Comparison of ENCODE assay signal across 8 mouse cellular contexts in the genomic region with DNA sequence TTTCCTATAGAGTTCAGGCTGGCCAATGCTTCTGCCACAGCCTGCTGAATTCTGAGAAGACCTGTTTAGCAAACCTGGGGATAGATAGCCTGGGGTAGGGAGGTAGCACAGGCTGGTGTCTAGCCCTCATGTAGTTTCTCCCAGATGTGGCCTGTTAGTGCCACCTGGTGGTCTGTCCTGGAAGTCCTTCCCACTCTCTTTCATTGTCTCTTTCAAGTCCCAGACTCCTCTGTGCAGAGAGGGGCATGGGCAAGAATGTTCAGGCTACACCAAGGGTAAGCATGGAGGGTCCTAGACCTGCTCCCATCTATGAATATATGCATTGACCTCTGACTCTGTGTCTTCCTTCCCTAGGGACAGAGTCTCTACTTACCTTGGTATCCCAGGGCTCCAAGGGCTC. TPM values are rescaled to one million over a fixed set of nuclear protein-coding genes. Genes with fewer than 3 reads are reported as not detected.
DNase-seq lines count a peak whose midpoint lies in the region; ATAC-seq and TF ChIP-seq lines count a peak whose summit lies in the region.

No protein-coding gene starts in this region.

- H3K4me3 ChIP-seq in kidney, embryonic 15.5 days (replicated peaks): no peak overlapping the region
- no peak overlapping the region for H3K4me3 ChIP-seq in liver, adult 2 months (ENCODE audit: insufficient read depth, low read depth, low read length)

- H3K79me2 ChIP-seq in liver, adult 2 months (ENCODE audit: control insufficient read depth, insufficient read depth, low read length): no peaks in the 10 kb centered on the region

- H3K9me3 ChIP-seq in kidney, embryonic 15.5 days (replicated peaks): no peaks in the 10 kb centered on the region

- H3K9ac ChIP-seq in kidney, embryonic 15.5 days: no peak overlapping the region
- H3K9ac ChIP-seq in liver, adult 2 months (ENCODE audit: low read depth, low read length): no peak overlapping the region

- peaks cover 2% of the 10 kb centered on the region; the same call in 1 of the 2 replicates for H3K4me1 ChIP-seq in kidney, embryonic 15.5 days
- no peaks in the 10 kb centered on the region for H3K4me1 ChIP-seq in liver, adult 2 months (ENCODE audit: control insufficient read depth, insufficient read depth, low read length)

- peak; percentile 89 for DNase-seq in 3T3-L1 (ENCODE audit: low read depth, low spot score)
- peak; percentile 76 for DNase-seq in adrenal gland, adult 2 months
- DNase-seq in embryo, embryonic 9.5 days (ENCODE audit: extremely low spot score): peak; percentile 82
- peak; percentile 44 to 75 for DNase-seq in heart, adult 9 months (ENCODE audit: low spot score in 2 of 2)
- DNase-seq in liver, adult 2 months (ENCODE audit: extremely low read depth, low read depth, low spot score): peak; percentile 38
- DNase-seq in naive thymus-derived CD4-positive, alpha-beta T cell, adult 2 months (ENCODE audit: low read depth): peak; percentile 90
- peak; percentile 70 to 88 for DNase-seq in spleen, postnatal 4 days (ENCODE audit: low spot score in 2 of 2)

- H3K4me2 ChIP-seq in kidney, embryonic 15.5 days: no peak overlapping the region

- H3K27me3 ChIP-seq in kidney, embryonic 15.5 days: no peaks in the 10 kb centered on the region
- H3K27me3 ChIP-seq in liver, adult 2 months (ENCODE audit: control insufficient read depth, insufficient read depth, low read length): no peaks in the 10 kb centered on the region

- peak; percentile 79 for TF ChIP-seq CTCF in liver, adult 2 months (IDR thresholded peaks at IDR 0.05; ENCODE audit: low read depth, low read length)

- ATAC-seq in kidney, embryonic 15.5 days (replicated peaks; ENCODE audit: low FRiP score): peak; percentile 77; the same call in 1 of the 2 replicates

- H3K36me3 ChIP-seq in kidney, embryonic 15.5 days: no peaks in the 10 kb centered on the region
- H3K36me3 ChIP-seq in liver, adult 2 months (ENCODE audit: control insufficient read depth, insufficient read depth, low read length): no peaks in the 10 kb centered on the region

- no peak for TF ChIP-seq POLR2A in liver, adult 2 months (IDR thresholded peaks at IDR 0.05; ENCODE audit: extremely low read depth, insufficient read depth, low read length)

- H3K27ac ChIP-seq in kidney, embryonic 15.5 days: no peak overlapping the region
- no peak overlapping the region for H3K27ac ChIP-seq in liver, adult 2 months (replicated peaks; ENCODE audit: insufficient read depth, low read depth, low read length)

RNA-seq across cellular contexts. Expression of gene Limk1, which starts 15.8 kb away (rescaled TPM):
- total RNA-seq in adrenal gland, adult 2 months (2021): 10 to 100 TPM; 20.6 to 22.1 TPM
- polyA plus RNA-seq in adrenal gland, adult 2 months (2012; rRNA removed): 36.5 and 38.4 TPM in 2 replicates
- 4.9 and 5.9 TPM in 2 replicates for polyA plus RNA-seq in kidney, embryonic 15.5 days (2015; fragmentation: Nextera tagmentation; extraction: Ambion mirVana)
- total RNA-seq in liver, adult 2 months (2014; rRNA removed): 0.83 and 1.1 TPM in 2 replicates
- 2.1 and 2.7 TPM in 2 replicates for polyA plus RNA-seq in liver, adult 2 months (2012; rRNA removed)

RNA-seq across cellular contexts. Expression of gene Eln, which starts 43.0 kb away (rescaled TPM):
- 10 to 100 TPM; 11.8 to 26.9 TPM for total RNA-seq in adrenal gland, adult 2 months (2021)
- 21.8 and 30.7 TPM in 2 replicates for polyA plus RNA-seq in adrenal gland, adult 2 months (2012; rRNA removed)
- polyA plus RNA-seq in kidney, embryonic 15.5 days (2015; fragmentation: Nextera tagmentation; extraction: Ambion mirVana): 81.4 and 99.6 TPM in 2 replicates
- 0.37 and 0.60 TPM in 2 replicates for total RNA-seq in liver, adult 2 months (2014; rRNA removed)
- polyA plus RNA-seq in liver, adult 2 months (2012; rRNA removed): 4.0 and 5.2 TPM in 2 replicates

Comparison
In these comparisons a context has a peak if more than half of its experiments do, and no peak if none do; other contexts are left out.
1. DNase-seq: peak in every context shown above with its lines; median percentile 90 in naive thymus-derived CD4-positive, alpha-beta T cell, adult 2 months; 89 in 3T3-L1; 82 in embryo, embryonic 9.5 days; 79 in spleen, postnatal 4 days; 76 in adrenal gland, adult 2 months; 60 in heart, adult 9 months; 38 in liver, adult 2 months.